Mouse (Mus musculus): ENCODE measurements around the gene Acsl3.

Gene Acsl3

GRCm38 (mm10) chr1:78686872-78687271 is 29.2 kb downstream of the Acsl3 start:
- DNase-seq (ENCODE audit: low spot score in 2 of 2) = no peak

- no peak for DNase-seq (ENCODE audit: low spot score in 2 of 2)
Observed at GRCm38 (mm10) chr1:78688149-78688548, 30.5 kb downstream of the Acsl3 start.

- no peak for DNase-seq (ENCODE audit: low spot score in 2 of 2)
Observed at GRCm38 (mm10) chr1:78694503-78695258, 37.1 kb downstream of the Acsl3 start.

GRCm38 (mm10) chr1:78696305-78696704 is 38.7 kb downstream of the Acsl3 start:
- no peak for DNase-seq (ENCODE audit: low spot score in 2 of 2)

- DNase-seq (ENCODE audit: low spot score in 2 of 2) = no peak
Observed at GRCm38 (mm10) chr1:78696903-78697302, 39.3 kb downstream of the Acsl3 start.

GRCm38 (mm10) chr1:78698138-78698537 is 40.5 kb downstream of the Acsl3 start:
- DNase-seq (ENCODE audit: low spot score in 2 of 2) = no peak

GRCm38 (mm10) chr1:78701740-78702139 is 44.1 kb downstream of the Acsl3 start:
- DNase-seq (ENCODE audit: low spot score in 2 of 2) = no peak

- DNase-seq (ENCODE audit: low spot score in 2 of 2) = no peak
Observed at GRCm38 (mm10) chr1:78702282-78702963, 44.8 kb downstream of the Acsl3 start.

- DNase-seq (ENCODE audit: low spot score in 2 of 2) = peak; percentile 63 to 65
Observed at GRCm38 (mm10) chr1:78702964-78703285, 45.3 kb downstream of the Acsl3 start.

- no peak for DNase-seq (ENCODE audit: low spot score in 2 of 2)
Observed at GRCm38 (mm10) chr1:78706338-78706737, 48.7 kb downstream of the Acsl3 start.

GRCm38 (mm10) chr1:78707280-78707679 is 49.7 kb downstream of the Acsl3 start:
- DNase-seq (ENCODE audit: low spot score in 2 of 2) = no peak

GRCm38 (mm10) chr1:78710026-78710425 is 52.4 kb downstream of the Acsl3 start:
- DNase-seq (ENCODE audit: low spot score in 2 of 2) = no peak

GRCm38 (mm10) chr1:78710613-78711329 is 53.1 kb downstream of the Acsl3 start:
- no peak for DNase-seq (ENCODE audit: low spot score in 2 of 2)

GRCm38 (mm10) chr1:78724458-78725190 is 67.0 kb downstream of the Acsl3 start:
- DNase-seq (ENCODE audit: low spot score in 2 of 2) = peak; percentile 60 to 67

GRCm38 (mm10) chr1:78725191-78725490 is 67.5 kb downstream of the Acsl3 start:
- no peak for DNase-seq (ENCODE audit: low spot score in 2 of 2)

- no peak for DNase-seq (ENCODE audit: low spot score in 2 of 2)
Observed at GRCm38 (mm10) chr1:78725617-78726223, 68.1 kb downstream of the Acsl3 start.

- no peak for DNase-seq (ENCODE audit: low spot score in 2 of 2)
Observed at GRCm38 (mm10) chr1:78730114-78730720, 72.6 kb downstream of the Acsl3 start.

- no peak for DNase-seq (ENCODE audit: low spot score in 2 of 2)
Observed at GRCm38 (mm10) chr1:78732290-78732689, 74.7 kb downstream of the Acsl3 start.

- no peak for DNase-seq (ENCODE audit: low spot score in 2 of 2)
Observed at GRCm38 (mm10) chr1:78734261-78735000, 76.8 kb downstream of the Acsl3 start.

GRCm38 (mm10) chr1:78737646-78738045 is 80.0 kb downstream of the Acsl3 start:
- DNase-seq (ENCODE audit: low spot score in 2 of 2) = no peak

GRCm38 (mm10) chr1:78740676-78741075 is 83.1 kb downstream of the Acsl3 start:
- no peak for DNase-seq (ENCODE audit: low spot score in 2 of 2)
